Mouse (Mus musculus) kidney, adult 8-10 months (tissue): Measurements from ENCODE around the gene Sdhaf3.

ENCODE experiments used
- DNase-seq, 2 experiments: peaks; one replicate each; pipeline ENCODE4 v3.0.0; 2022

Sdhaf3 gene

DNA sequence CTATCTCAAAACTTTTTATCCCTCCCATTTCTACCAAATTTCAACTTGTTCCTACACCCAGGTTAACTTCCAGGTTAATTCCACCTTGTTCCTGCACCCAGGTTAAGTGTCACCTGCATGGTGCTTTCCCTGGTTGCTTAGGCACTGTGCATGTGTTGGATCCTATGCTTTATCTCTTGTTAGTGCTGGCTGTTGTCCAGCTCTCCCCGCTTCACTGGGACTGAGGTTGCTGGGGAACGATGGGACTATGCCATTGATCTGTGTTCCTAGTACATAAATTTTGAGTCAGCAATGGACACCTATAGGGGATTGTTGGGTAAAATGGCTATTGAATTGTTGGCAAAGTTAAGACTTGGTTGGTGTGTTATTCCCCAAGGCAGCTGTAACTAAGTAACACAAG, 113.7 kb downstream of the Sdhaf3 start:
- no peak for DNase-seq

GRCm38 (mm10) chr6:7082054-7082453, 126.2 kb downstream of the Sdhaf3 start:
- no peak for DNase-seq

- no peak for DNase-seq
These were observed 126.9 kb downstream of the Sdhaf3 start for GRCm38 (mm10) chr6:7082467-7083259.

GRCm38 (mm10) chr6:7083661-7084060, 127.9 kb downstream of the Sdhaf3 start:
- no peak for DNase-seq

GRCm38 (mm10) chr6:7084370-7084769, 128.6 kb downstream of the Sdhaf3 start:
- no peak for DNase-seq

- DNase-seq: no peak
These were observed 129.7 kb downstream of the Sdhaf3 start for GRCm38 (mm10) chr6:7085506-7085905.

DNA sequence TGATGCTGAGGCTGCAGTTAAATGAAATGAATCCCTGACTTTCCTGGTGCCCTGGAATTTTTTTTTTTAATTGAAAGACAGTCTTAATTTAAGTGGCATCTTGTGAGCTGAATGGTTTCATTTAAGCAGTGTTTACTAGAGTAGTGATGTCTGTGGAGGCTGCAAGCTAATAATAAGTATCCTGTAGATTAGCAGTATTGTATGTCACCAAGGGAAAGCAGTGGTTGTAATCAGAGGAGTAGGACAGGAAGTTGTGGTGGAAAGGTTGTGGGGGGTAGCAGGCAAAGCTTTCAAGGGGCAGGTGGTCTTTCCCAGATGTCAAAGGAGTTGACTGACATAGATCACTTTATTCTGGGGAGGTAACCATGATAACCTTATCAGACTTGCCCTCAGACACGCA, 136.3 kb downstream of the Sdhaf3 start:
- no peak for DNase-seq
